Mouse (Mus musculus) left cerebral cortex, adult 2 months (tissue): ENCODE measurements around the gene Trim28. TPM values are rescaled to one million over a fixed set of nuclear protein-coding genes. Genes with fewer than 3 reads are reported as not detected.

Source experiments
- DNase-seq, 2 experiments: peaks; one replicate each; pipeline ENCODE4 v3.0.0; 2021 to 2022; ENCODE audit warnings: low spot score in 2 of 2, mixed read lengths in 1 of 2; ENCODE audit errors: extremely low spot score in 1 of 2
- H3K27ac ChIP-seq: fragments of 200-600 bp; 2 replicates; pipeline ENCODE4 v1.8.1; 2022
- H3K4me3 ChIP-seq: fragments of 200-600 bp; 2 replicates; pipeline ENCODE4 v1.8.1; 2022
- CTCF ChIP-seq: fragments of 200-600 bp; IDR thresholded peaks from 2 replicates; pipeline ENCODE4 v1.8.1; 2022; ENCODE audit warnings: antibody characterized with exemption, mild to moderate bottlenecking, moderate library complexity
- intact Hi-C: fragments of 180-260 bp; cut with DNase I; formaldehyde crosslinking; loops from one replicate; pipeline ENCODE4 v1.15.1; 2025
- total RNA-seq, 2 experiments: library from RNA; stranded (reverse); gene quantifications; 2 replicates each; pipeline ENCODE4 v1.2.3; 2021

Trim28 gene
- total RNA-seq, 2 experiments from 2014 or later = 220 to 221 TPM

GRCm38 (mm10) chr7:13023928-13024731 is 25.2 kb downstream of the Trim28 start:
- peak; percentile 94 to 96 for DNase-seq
- no peak; the same call in 1 of the 2 replicates for TF ChIP-seq CTCF
- intact Hi-C loops = loop anchor here (1.0 to 5.0 kb wide), 4 partner anchors 10 to 47 kb away; partner anchors contain the start of genes Chmp2a, Ube2m and Zfp446
- Histone ChIP-seq H3K27ac (peak overlapping the region; percentile 99), H3K4me3 (peak overlapping the region; percentile 77)

DNA sequence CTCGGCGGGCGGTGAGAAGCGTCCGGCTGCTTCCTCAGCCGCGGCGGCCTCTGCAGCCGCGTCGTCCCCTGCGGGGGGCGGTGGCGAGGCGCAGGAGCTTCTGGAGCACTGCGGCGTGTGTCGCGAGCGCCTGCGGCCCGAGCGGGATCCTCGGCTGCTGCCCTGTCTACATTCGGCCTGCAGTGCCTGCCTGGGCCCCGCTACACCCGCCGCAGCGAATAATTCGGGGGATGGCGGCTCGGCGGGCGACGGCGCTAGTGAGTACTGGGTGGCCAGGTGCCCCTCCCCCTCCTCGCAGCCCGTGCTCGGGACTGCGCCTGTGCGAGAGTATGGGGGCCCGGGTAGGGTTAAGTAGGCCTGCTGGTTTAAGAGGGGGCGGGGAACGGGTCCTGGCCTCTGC is 25.9 kb downstream of the Trim28 start:
- intact Hi-C loops = loop anchor here (1.0 to 5.0 kb wide), 4 partner anchors 9 to 48 kb away; partner anchors contain the start of genes Chmp2a, Ube2m and Zfp446
- peak overlapping the region; percentile 99 for H3K27ac ChIP-seq
- H3K4me3 ChIP-seq = peak overlapping the region; percentile 77
- TF ChIP-seq CTCF = no peak; the same call in 1 of the 2 replicates
- DNase-seq = peak; percentile 85 to 86

DNA sequence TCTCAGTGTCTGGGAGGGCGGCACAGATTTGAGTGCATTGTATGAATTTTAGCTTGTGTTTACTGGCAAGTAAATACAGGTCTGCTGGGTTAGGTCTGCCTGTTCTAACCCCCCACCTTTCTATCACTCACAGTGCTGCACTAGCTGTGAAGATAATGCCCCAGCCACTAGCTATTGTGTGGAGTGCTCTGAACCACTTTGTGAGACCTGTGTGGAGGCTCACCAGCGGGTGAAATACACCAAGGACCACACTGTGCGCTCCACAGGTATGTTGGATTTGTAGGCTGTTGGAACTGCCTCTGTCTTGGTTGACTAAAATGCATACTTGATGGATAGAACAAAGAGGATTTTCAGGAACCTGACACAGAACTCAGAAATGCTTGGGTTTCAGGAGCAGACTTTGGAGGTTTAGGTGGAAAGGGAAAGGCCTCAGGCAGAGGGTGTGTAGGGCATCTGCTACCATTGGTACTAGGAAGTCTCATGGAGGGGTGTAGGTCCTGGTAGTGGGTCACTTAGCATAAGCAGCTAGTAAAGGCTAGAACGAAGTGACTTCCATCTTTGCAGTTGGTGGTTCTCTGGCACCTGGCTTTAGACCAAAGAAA is 26.7 kb downstream of the Trim28 start:
- H3K4me3 ChIP-seq = peak overlapping the region; percentile 77
- no peak overlapping the region; the same call in 1 of the 2 replicates for H3K27ac ChIP-seq
- intact Hi-C loops = loop anchor here (2.0 kb wide), 1 partner anchor 17 kb away; no protein-coding TSS in a partner anchor
- DNase-seq = no peak
- no peak for TF ChIP-seq CTCF

- intact Hi-C loops = no loop called here
- no peak overlapping the region for H3K4me3 ChIP-seq
- DNase-seq = no peak
- H3K27ac ChIP-seq = no peak overlapping the region
- no peak for TF ChIP-seq CTCF
These were observed 30.1 kb downstream of the Trim28 start for GRCm38 (mm10) chr7:13028986-13029385.

DNA sequence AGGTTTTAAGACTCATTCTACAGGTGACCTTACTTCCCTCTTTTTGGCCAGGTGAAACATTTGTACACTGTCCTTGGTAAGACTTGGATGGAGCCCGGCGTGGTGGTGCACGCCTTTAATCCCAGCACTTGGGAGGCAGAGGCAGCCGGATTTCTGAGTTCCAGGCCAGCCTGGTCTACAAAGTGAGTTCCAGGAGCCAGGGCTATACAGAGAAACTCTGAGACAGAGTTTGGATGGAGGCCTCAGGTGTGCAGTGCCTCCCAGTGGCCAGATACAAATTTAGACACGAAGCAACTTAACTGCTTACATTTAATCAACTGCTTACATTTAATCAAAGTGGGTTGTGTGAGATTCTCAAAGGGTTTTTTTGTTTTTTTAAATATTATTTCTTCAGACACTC is 32.2 kb downstream of the Trim28 start:
- TF ChIP-seq CTCF = peak; percentile 56
- no peak overlapping the region for H3K4me3 ChIP-seq
- DNase-seq = no peak
- no peak overlapping the region for H3K27ac ChIP-seq
- intact Hi-C loops = no loop called here

- no peak for DNase-seq
- no peak for TF ChIP-seq CTCF
- H3K4me3 ChIP-seq = no peak overlapping the region
- no peak overlapping the region for H3K27ac ChIP-seq
- intact Hi-C loops = no loop called here
These were observed 33.1 kb downstream of the Trim28 start for GRCm38 (mm10) chr7:13031983-13032382.

GRCm38 (mm10) chr7:13032541-13032940 is 33.6 kb downstream of the Trim28 start:
- TF ChIP-seq CTCF = no peak
- no peak for DNase-seq
- no peak overlapping the region for H3K27ac ChIP-seq
- intact Hi-C loops = no loop called here
- H3K4me3 ChIP-seq = no peak overlapping the region

DNA sequence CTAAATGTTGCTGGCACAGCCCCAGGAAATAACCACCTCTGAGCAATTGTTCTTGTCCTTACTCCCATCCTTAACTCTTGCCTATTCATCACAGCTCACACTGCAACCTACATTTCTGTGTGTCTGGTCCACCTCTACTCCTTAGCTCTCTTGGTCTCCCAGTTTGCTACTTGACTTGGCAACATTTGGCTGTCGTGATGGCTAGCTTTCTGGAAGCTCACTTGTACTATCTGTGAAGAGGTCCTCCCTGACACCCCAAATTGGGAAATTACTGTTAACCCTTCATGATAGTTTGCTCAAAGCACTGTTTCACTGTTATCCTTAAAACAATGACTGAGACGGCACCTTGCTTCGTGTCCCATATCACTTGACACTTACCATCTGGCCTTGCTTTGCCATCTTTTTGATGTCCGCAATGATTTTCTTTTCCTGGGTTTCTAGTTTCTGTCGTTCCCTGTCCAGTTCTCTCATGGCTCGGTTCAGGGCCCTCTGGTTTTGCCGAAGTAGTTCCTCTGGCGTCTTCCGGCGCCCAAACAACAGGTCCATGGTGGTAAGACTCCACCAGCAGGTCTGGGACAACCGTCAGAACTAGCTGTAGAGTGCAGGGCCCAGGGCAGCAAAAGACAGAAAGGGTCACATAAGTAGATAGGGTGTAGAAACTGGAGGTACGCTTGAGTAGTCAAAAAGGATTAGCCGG is 34.7 kb downstream of the Trim28 start:
- H3K4me3 ChIP-seq = peak overlapping the region; percentile 50
- no peak for TF ChIP-seq CTCF
- DNase-seq = no peak
- H3K27ac ChIP-seq = peak overlapping the region; percentile 83
- intact Hi-C loops = loop anchor here (1.0 kb wide), 1 partner anchor 9 kb away; no protein-coding TSS in a partner anchor

GRCm38 (mm10) chr7:13034148-13034977 is 35.4 kb downstream of the Trim28 start, which contains the start of gene Chmp2a:
TSS of gene Chmp2a (minus strand) at chr7:13034807.
- no peak for TF ChIP-seq CTCF
- Histone ChIP-seq H3K27ac (peak within 1 kb of the TSS; percentile 83), H3K4me3 (peak within 1 kb of the TSS; percentile 50)
- DNase-seq = peak; percentile 98
- intact Hi-C loops = loop anchor here (1.0 kb wide), 1 partner anchor 10 kb away; no protein-coding TSS in a partner anchor

DNA sequence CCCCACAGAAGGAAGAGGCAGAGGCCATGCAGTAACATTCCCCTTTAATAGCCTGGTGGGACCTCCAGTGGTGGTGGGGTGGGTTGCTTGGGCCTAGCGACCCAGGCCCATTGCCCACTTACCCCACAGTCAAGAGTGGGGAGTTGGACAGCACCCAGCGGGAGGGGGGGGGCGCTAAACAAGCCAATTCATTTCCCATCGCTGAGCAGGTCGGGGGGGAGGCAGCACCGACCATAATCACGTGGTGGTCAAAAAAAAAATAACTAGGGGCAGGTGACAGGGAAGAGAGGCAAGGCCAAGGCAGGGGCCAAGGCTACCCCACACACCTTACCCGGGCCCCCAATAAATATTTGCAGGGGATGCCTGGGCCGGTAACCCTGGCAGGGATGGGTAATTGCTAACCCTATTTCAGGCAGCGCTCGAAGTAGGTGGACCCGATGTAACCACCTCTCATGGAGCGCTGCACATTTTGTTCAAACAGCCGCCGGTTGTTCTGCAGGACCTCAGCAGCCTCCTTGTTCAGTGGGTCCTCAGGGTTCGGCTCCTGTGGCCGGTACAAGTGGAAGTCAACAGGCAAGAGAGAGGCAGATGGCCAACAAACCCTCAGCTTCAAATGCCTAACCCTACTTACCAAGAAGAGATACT is 36.4 kb downstream of the Trim28 start:
- no peak overlapping the region; the same call in 1 of the 2 replicates for H3K4me3 ChIP-seq
- no peak for TF ChIP-seq CTCF
- DNase-seq = no peak
- intact Hi-C loops = loop anchor here (5.0 kb wide), 1 partner anchor 113 kb away; the partner anchor contains the start of gene Rps5
- peak overlapping the region; percentile 83; the same call in 1 of the 2 replicates for H3K27ac ChIP-seq
